Mouse (Mus musculus) erythroblast, embryonic 14.5 days (primary cell): ENCODE data around the gene Prdm15. TPM values are rescaled to one million over a fixed set of nuclear protein-coding genes. Genes with fewer than 3 reads are reported as not detected.

ENCODE experiments used
- H3K27me3 ChIP-seq: 2 replicates; pipeline ENCODE4 v1.6.1; 2012; ENCODE audit warnings: inconsistent platforms; ENCODE audit not compliant: control insufficient read depth
- H3K36me3 ChIP-seq: 2 replicates; pipeline ENCODE4 v1.6.1; 2012; ENCODE audit warnings: mild to moderate bottlenecking, inconsistent platforms; ENCODE audit not compliant: control insufficient read depth
- H3K4me1 ChIP-seq: 2 replicates; pipeline ENCODE4 v1.6.1; 2012; ENCODE audit warnings: inconsistent platforms; ENCODE audit not compliant: control insufficient read depth
- H3K4me3 ChIP-seq: replicated peaks from 2 replicates; pipeline ENCODE3; 2012; ENCODE audit warnings: moderate library complexity, mild to moderate bottlenecking, inconsistent platforms
- H3K9me3 ChIP-seq: 2 replicates; pipeline ENCODE4 v1.6.1; 2012; ENCODE audit warnings: low read length, inconsistent platforms, mixed read lengths; ENCODE audit not compliant: control insufficient read depth
- GATA1 ChIP-seq: IDR thresholded peaks from 2 replicates; pipeline ENCODE4 v1.6.1; 2012; ENCODE audit warnings: low read length, inconsistent platforms, mixed read lengths
- TAL1 ChIP-seq: IDR thresholded peaks from 3 replicates; pipeline ENCODE4 v1.6.1; 2012; ENCODE audit warnings: low read length, inconsistent platforms, mixed read lengths
- polyA plus RNA-seq: library from polyadenylated mRNA; stranded (reverse); fragments of >175 nt; gene quantifications from 2 replicates; pipeline ENCODE4 v1.2.3, GENCODE M21; 2012

The Prdm15 gene
- polyA plus RNA-seq, 1 experiment = 0.03 TPM

GRCm38 (mm10) chr16:97832154-97832553, 19.5 kb downstream of the Prdm15 start:
- TF ChIP-seq GATA1 = no peak
- no peak for TF ChIP-seq TAL1
- no peaks in the 10 kb centered on the region for H3K27me3 ChIP-seq
- H3K4me3 ChIP-seq = no peak overlapping the region
- H3K36me3 ChIP-seq = peaks cover 86% of the 10 kb centered on the region
- H3K9me3 ChIP-seq = no peaks in the 10 kb centered on the region
- no peaks in the 10 kb centered on the region for H3K4me1 ChIP-seq

GRCm38 (mm10) chr16:97828207-97828606, 23.4 kb downstream of the Prdm15 start:
- Histone ChIP-seq H3K4me1 (no peaks in the 10 kb centered on the region), H3K36me3 (peaks cover 61% of the 10 kb centered on the region), H3K27me3 (no peaks in the 10 kb centered on the region), H3K4me3 (no peak overlapping the region), H3K9me3 (no peaks in the 10 kb centered on the region)
- TF ChIP-seq TAL1 (no peak), GATA1 (no peak)

- no peak overlapping the region for H3K4me3 ChIP-seq
- no peaks in the 10 kb centered on the region for H3K9me3 ChIP-seq
- TF ChIP-seq TAL1 (no peak), GATA1 (no peak)
- peaks cover 59% of the 10 kb centered on the region for H3K36me3 ChIP-seq
- no peaks in the 10 kb centered on the region for H3K27me3 ChIP-seq
- no peaks in the 10 kb centered on the region for H3K4me1 ChIP-seq
Measured at GRCm38 (mm10) chr16:97823311-97824007, 28.2 kb downstream of the Prdm15 start.

- no peak overlapping the region for H3K4me3 ChIP-seq
- TF ChIP-seq TAL1 (no peak), GATA1 (no peak)
- H3K36me3 ChIP-seq = peaks cover 74% of the 10 kb centered on the region
- no peaks in the 10 kb centered on the region for H3K9me3 ChIP-seq
- H3K4me1 ChIP-seq = no peaks in the 10 kb centered on the region
- H3K27me3 ChIP-seq = no peaks in the 10 kb centered on the region
Measured at GRCm38 (mm10) chr16:97819532-97819931, 32.1 kb downstream of the Prdm15 start.

- H3K4me1 ChIP-seq = no peaks in the 10 kb centered on the region
- no peak for TF ChIP-seq GATA1
- TF ChIP-seq TAL1 = no peak
- no peaks in the 10 kb centered on the region for H3K27me3 ChIP-seq
- H3K9me3 ChIP-seq = no peaks in the 10 kb centered on the region
- no peak overlapping the region for H3K4me3 ChIP-seq
- H3K36me3 ChIP-seq = peaks cover 86% of the 10 kb centered on the region
Measured at GRCm38 (mm10) chr16:97817414-97817813, 34.2 kb downstream of the Prdm15 start.

- Histone ChIP-seq H3K36me3 (peaks cover 90% of the 10 kb centered on the region), H3K9me3 (no peaks in the 10 kb centered on the region), H3K4me1 (no peaks in the 10 kb centered on the region), H3K4me3 (no peak overlapping the region), H3K27me3 (no peaks in the 10 kb centered on the region)
- TF ChIP-seq TAL1 (no peak), GATA1 (no peak)
Measured at GRCm38 (mm10) chr16:97815269-97815668, 36.4 kb downstream of the Prdm15 start.

GRCm38 (mm10) chr16:97814060-97814459, 37.6 kb downstream of the Prdm15 start:
- Histone ChIP-seq H3K4me1 (no peaks in the 10 kb centered on the region), H3K27me3 (no peaks in the 10 kb centered on the region), H3K9me3 (no peaks in the 10 kb centered on the region), H3K36me3 (peaks cover 90% of the 10 kb centered on the region), H3K4me3 (no peak overlapping the region)
- TF ChIP-seq GATA1 (no peak), TAL1 (no peak)

GRCm38 (mm10) chr16:97808881-97809280, 42.8 kb downstream of the Prdm15 start:
- Histone ChIP-seq H3K4me3 (no peak overlapping the region), H3K27me3 (no peaks in the 10 kb centered on the region), H3K36me3 (peaks cover 91% of the 10 kb centered on the region), H3K4me1 (no peaks in the 10 kb centered on the region), H3K9me3 (no peaks in the 10 kb centered on the region)
- TF ChIP-seq TAL1 (no peak), GATA1 (no peak)

GRCm38 (mm10) chr16:97805646-97806045, 46.0 kb downstream of the Prdm15 start:
- Histone ChIP-seq H3K4me1 (no peaks in the 10 kb centered on the region), H3K36me3 (peaks cover 73% of the 10 kb centered on the region), H3K4me3 (no peak overlapping the region), H3K27me3 (no peaks in the 10 kb centered on the region), H3K9me3 (no peaks in the 10 kb centered on the region)
- TF ChIP-seq TAL1 (no peak), GATA1 (no peak)
